Mouse (Mus musculus): ENCODE measurements around the gene Rgs16. TPM values are rescaled to one million over a fixed set of nuclear protein-coding genes. Genes with fewer than 3 reads are reported as not detected.

The Rgs16 gene
- polyA plus RNA-seq (2014; fragmentation: Illumina TruSeq; extraction: RNeasy Lipid Tissue Mini Kit (QIAGEN cat#74804); ENCODE audit: low read depth, low replicate concordance), result 1.4 TPM

GRCm38 (mm10) chr1:153740145-153740544 lies at the start of gene Rgs16:
Rgs16 (plus strand) TSS chr1:153740349.

GRCm38 (mm10) chr1:153749211-153749801 lies 9.2 kb downstream of the Rgs16 start, which contains the start of gene Rnasel:
Rnasel (plus strand) TSS chr1:153749426.

Other genes with a start within 250 kb of the Rgs16 start
- 2.6 TPM for gene Npl, start 190.3 kb upstream of the Rgs16 start, polyA plus RNA-seq (2014; fragmentation: Illumina TruSeq; extraction: RNeasy Lipid Tissue Mini Kit (QIAGEN cat#74804); ENCODE audit: low read depth, low replicate concordance)
- gene Rgs8, start 87.3 kb upstream of the Rgs16 start, polyA plus RNA-seq (2014; fragmentation: Illumina TruSeq; extraction: RNeasy Lipid Tissue Mini Kit (QIAGEN cat#74804); ENCODE audit: low read depth, low replicate concordance), result 0.69 TPM
- gene Rnasel, start 9.1 kb downstream of the Rgs16 start, polyA plus RNA-seq (2014; fragmentation: Illumina TruSeq; extraction: RNeasy Lipid Tissue Mini Kit (QIAGEN cat#74804); ENCODE audit: low read depth, low replicate concordance), result 636 TPM
- 0.63 TPM for gene Rgsl1, start 103.8 kb downstream of the Rgs16 start, polyA plus RNA-seq (2014; fragmentation: Illumina TruSeq; extraction: RNeasy Lipid Tissue Mini Kit (QIAGEN cat#74804); ENCODE audit: low read depth, low replicate concordance)
- gene Teddm1b, start 134.0 kb downstream of the Rgs16 start, polyA plus RNA-seq (2014; fragmentation: Illumina TruSeq; extraction: RNeasy Lipid Tissue Mini Kit (QIAGEN cat#74804); ENCODE audit: low read depth, low replicate concordance), result not detected
- gene Teddm1a, start 151.4 kb downstream of the Rgs16 start, polyA plus RNA-seq (2014; fragmentation: Illumina TruSeq; extraction: RNeasy Lipid Tissue Mini Kit (QIAGEN cat#74804); ENCODE audit: low read depth, low replicate concordance), result not detected
- 435 TPM for gene Glul, start 159.6 kb downstream of the Rgs16 start, polyA plus RNA-seq (2014; fragmentation: Illumina TruSeq; extraction: RNeasy Lipid Tissue Mini Kit (QIAGEN cat#74804); ENCODE audit: low read depth, low replicate concordance)
- gene Teddm2, start 159.9 kb downstream of the Rgs16 start, polyA plus RNA-seq (2014; fragmentation: Illumina TruSeq; extraction: RNeasy Lipid Tissue Mini Kit (QIAGEN cat#74804); ENCODE audit: low read depth, low replicate concordance), result 1.1 TPM